Mouse (Mus musculus): ENCODE data around the gene Gtsf1. TPM values are rescaled to one million over a fixed set of nuclear protein-coding genes. Genes with fewer than 3 reads are reported as not detected.

Gene Gtsf1
- polyA plus RNA-seq, 1 experiment: 0.71 TPM

- Histone ChIP-seq H3ac (ENCODE audit: control insufficient read depth, insufficient read length) (no peak overlapping the region), H3K4me2 (ENCODE audit: low read depth) (peak overlapping the region; percentile 61), H3K36me3 (ENCODE audit: control insufficient read depth, insufficient read depth) (no peaks in the 10 kb centered on the region), H3K27me3 (ENCODE audit: control insufficient read depth, insufficient read depth, insufficient read length) (no peaks in the 10 kb centered on the region), H3K4me3 (no peak overlapping the region), H3K79me2 (ENCODE audit: control insufficient read depth, insufficient read depth) (no peaks in the 10 kb centered on the region)
- TF ChIP-seq CEBPB (IDR thresholded peaks at IDR 0.05; ENCODE audit: insufficient read depth, poor library complexity, severe bottlenecking) (0 out of 2 replicates have a peak, but pooled peaks have one; percentile 15), USF1 (IDR thresholded peaks at IDR 0.05; ENCODE audit: low read depth) (no peak)
Measured at GRCm38 (mm10) chr15:103377752-103378664, 52.3 kb downstream of the Gtsf1 start.

DNA sequence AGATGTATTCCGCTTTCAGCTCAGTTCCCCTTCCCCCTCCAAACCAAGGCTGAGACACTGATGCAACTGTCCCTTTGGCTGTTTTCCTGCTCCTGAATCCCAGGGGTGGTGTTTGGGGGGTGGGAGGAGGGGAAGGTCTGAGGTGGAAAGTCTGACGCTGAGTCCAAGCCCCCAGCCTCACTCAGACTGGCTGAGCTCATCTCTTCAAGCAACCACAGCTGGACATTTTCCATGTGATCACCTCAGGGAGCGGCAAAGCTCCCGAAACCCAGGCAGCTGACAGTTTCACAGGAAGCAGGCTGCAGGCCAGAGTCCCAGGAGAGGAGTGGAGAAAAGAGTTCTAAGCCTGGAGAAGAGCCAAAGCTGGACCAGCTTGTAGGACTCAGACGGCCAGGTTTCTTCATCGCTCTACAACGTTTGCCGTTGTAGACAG lies 53.4 kb downstream of the Gtsf1 start:
- Histone ChIP-seq H3ac (ENCODE audit: control insufficient read depth, insufficient read length) (no peak overlapping the region), H3K36me3 (ENCODE audit: control insufficient read depth, insufficient read depth) (no peaks in the 10 kb centered on the region), H3K27me3 (ENCODE audit: control insufficient read depth, insufficient read depth, insufficient read length) (no peaks in the 10 kb centered on the region), H3K4me3 (no peak overlapping the region), H3K79me2 (ENCODE audit: control insufficient read depth, insufficient read depth) (no peaks in the 10 kb centered on the region), H3K4me2 (ENCODE audit: low read depth) (peak overlapping the region; percentile 49)
- TF ChIP-seq MYOG (IDR thresholded peaks at IDR 0.05; ENCODE audit: control insufficient read depth in 1 of 3, insufficient read depth in 1 of 3, insufficient read length in 2 of 3, low read depth in 2 of 3) (no peak), CEBPB (IDR thresholded peaks at IDR 0.05; ENCODE audit: insufficient read depth, poor library complexity, severe bottlenecking) (peak; percentile 62; the same call in 1 of the 2 replicates), REST (IDR thresholded peaks at IDR 0.05; ENCODE audit: insufficient read depth, insufficient read length) (no peak), TCF3 (IDR thresholded peaks at IDR 0.05; ENCODE audit: insufficient read length, low read depth) (no peak), TCF12 (IDR thresholded peaks at IDR 0.05; ENCODE audit: insufficient read depth, poor library complexity, severe bottlenecking) (no peak), E2F4 (IDR thresholded peaks at IDR 0.05; ENCODE audit: insufficient read depth) (no peak), SRF (IDR thresholded peaks at IDR 0.05; ENCODE audit: control insufficient read depth, insufficient read length, low read depth) (no peak), MAX (IDR thresholded peaks at IDR 0.05; ENCODE audit: low read depth) (no peak)

- H3K4me3 ChIP-seq: no peak overlapping the region
- no peak overlapping the region for H3K4me2 ChIP-seq (ENCODE audit: low read depth)
- no peaks in the 10 kb centered on the region for H3K79me2 ChIP-seq (ENCODE audit: control insufficient read depth, insufficient read depth)
- no peaks in the 10 kb centered on the region for H3K36me3 ChIP-seq (ENCODE audit: control insufficient read depth, insufficient read depth)
- no peaks in the 10 kb centered on the region for H3K27me3 ChIP-seq (ENCODE audit: control insufficient read depth, insufficient read depth, insufficient read length)
- H3ac ChIP-seq (ENCODE audit: control insufficient read depth, insufficient read length): no peak overlapping the region
- no peak for TF ChIP-seq SRF (IDR thresholded peaks at IDR 0.05; ENCODE audit: control insufficient read depth, insufficient read length, low read depth)
- TF ChIP-seq MYOG (IDR thresholded peaks at IDR 0.05; ENCODE audit: control insufficient read depth in 1 of 3, insufficient read depth in 1 of 3, insufficient read length in 2 of 3, low read depth in 2 of 3): peak in 2 of 3 experiments; percentile 7 to 18
- peak in 1 of 3 experiments; percentile 22 for TF ChIP-seq MYOD1 (IDR thresholded peaks at IDR 0.05; ENCODE audit: control insufficient read depth in 1 of 3, insufficient read length in 2 of 3, low read depth in 2 of 3)
Measured at GRCm38 (mm10) chr15:103375112-103375800, 55.0 kb downstream of the Gtsf1 start.

DNA sequence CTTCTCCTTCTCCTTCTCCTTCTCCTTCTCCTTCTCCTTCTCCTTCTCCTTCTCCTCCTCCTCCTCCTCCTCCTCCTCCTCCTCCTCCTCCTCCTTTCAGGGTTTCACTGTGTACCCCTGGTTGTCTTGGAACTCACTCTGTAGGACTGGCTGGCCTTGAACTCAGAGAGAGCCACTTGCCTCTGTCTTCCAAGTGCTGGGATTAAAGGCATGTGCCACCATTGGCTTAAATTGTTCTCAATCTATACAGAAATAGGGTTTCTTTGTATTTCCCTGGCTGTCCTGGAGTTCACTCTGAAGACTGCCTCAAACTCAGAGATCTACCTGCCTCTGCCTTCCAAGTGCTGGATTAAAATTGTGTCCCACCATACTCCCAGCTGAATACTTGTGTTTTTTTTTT lies 57.8 kb downstream of the Gtsf1 start:
- Histone ChIP-seq H3K4me2 (ENCODE audit: low read depth) (no peak overlapping the region), H3K79me2 (ENCODE audit: control insufficient read depth, insufficient read depth) (no peaks in the 10 kb centered on the region), H3K4me3 (no peak overlapping the region), H3K27me3 (ENCODE audit: control insufficient read depth, insufficient read depth, insufficient read length) (no peaks in the 10 kb centered on the region), H3ac (ENCODE audit: control insufficient read depth, insufficient read length) (no peak overlapping the region), H3K36me3 (ENCODE audit: control insufficient read depth, insufficient read depth) (no peaks in the 10 kb centered on the region)
- TF ChIP-seq POLR2A (IDR thresholded peaks at IDR 0.05; ENCODE audit: insufficient read length, low read depth) (no peak), CEBPB (IDR thresholded peaks at IDR 0.05; ENCODE audit: insufficient read depth, poor library complexity, severe bottlenecking) (no peak), SRF (IDR thresholded peaks at IDR 0.05; ENCODE audit: control insufficient read depth, insufficient read length, low read depth) (no peak), USF1 (IDR thresholded peaks at IDR 0.05; ENCODE audit: low read depth) (no peak), TCF12 (IDR thresholded peaks at IDR 0.05; ENCODE audit: insufficient read depth, poor library complexity, severe bottlenecking) (no peak), TCF3 (IDR thresholded peaks at IDR 0.05; ENCODE audit: insufficient read length, low read depth) (no peak), MAX (IDR thresholded peaks at IDR 0.05; ENCODE audit: low read depth) (no peak), MYOG (IDR thresholded peaks at IDR 0.05; ENCODE audit: control insufficient read depth in 1 of 3, insufficient read depth in 1 of 3, insufficient read length in 2 of 3, low read depth in 2 of 3) (no peak), REST (IDR thresholded peaks at IDR 0.05; ENCODE audit: insufficient read depth, insufficient read length) (no peak), MYOD1 (IDR thresholded peaks at IDR 0.05; ENCODE audit: control insufficient read depth in 1 of 3, insufficient read length in 2 of 3, low read depth in 2 of 3) (no peak), POLR2AphosphoS2 (IDR thresholded peaks at IDR 0.05; ENCODE audit: insufficient read length, low read depth) (no peak), E2F4 (IDR thresholded peaks at IDR 0.05; ENCODE audit: insufficient read depth) (no peak)

DNA sequence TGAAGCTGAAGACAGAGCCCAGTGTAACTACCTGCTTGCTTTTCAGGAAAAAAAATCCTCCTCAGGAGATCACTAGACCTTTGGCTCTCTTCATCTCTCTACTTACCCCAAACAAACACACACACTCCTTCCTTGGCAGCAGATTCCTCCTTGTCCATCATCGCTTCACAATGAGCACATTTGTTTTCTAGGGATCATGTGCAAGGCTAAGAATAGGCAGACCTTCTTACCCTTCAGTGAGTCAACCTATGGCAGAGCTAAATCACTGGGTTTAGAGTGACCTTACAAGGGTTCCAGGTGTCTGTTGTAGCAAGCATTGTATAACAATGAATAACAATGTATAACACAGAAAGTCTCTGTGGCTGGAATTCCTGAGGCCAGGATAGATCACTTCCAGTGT lies 58.5 kb downstream of the Gtsf1 start:
- Histone ChIP-seq H3K27me3 (ENCODE audit: control insufficient read depth, insufficient read depth, insufficient read length) (no peaks in the 10 kb centered on the region), H3K36me3 (ENCODE audit: control insufficient read depth, insufficient read depth) (no peaks in the 10 kb centered on the region), H3K4me2 (ENCODE audit: low read depth) (peak overlapping the region; percentile 19), H3K79me2 (ENCODE audit: control insufficient read depth, insufficient read depth) (no peaks in the 10 kb centered on the region), H3K4me3 (no peak overlapping the region), H3ac (ENCODE audit: control insufficient read depth, insufficient read length) (no peak overlapping the region)
- TF ChIP-seq MAX (IDR thresholded peaks at IDR 0.05; ENCODE audit: low read depth) (no peak), E2F4 (IDR thresholded peaks at IDR 0.05; ENCODE audit: insufficient read depth) (no peak), TCF12 (IDR thresholded peaks at IDR 0.05; ENCODE audit: insufficient read depth, poor library complexity, severe bottlenecking) (no peak), MYOG (IDR thresholded peaks at IDR 0.05; ENCODE audit: control insufficient read depth in 1 of 3, insufficient read depth in 1 of 3, insufficient read length in 2 of 3, low read depth in 2 of 3) (peak in 1 of 3 experiments; percentile 39)
